Mouse (Mus musculus) frontal cortex, adult 2 months (tissue): ENCODE measurements at regions not wholly inside any gene's neighbourhood (a gene's known extent, or its start where the extent isn't known, plus 50 kb on each side); places are given as distances from the start of the nearest gene placed in this dataset.
A peak's percentile ranks its signal among the peaks of the same experiment; 100 is the strongest.

Experiments
- DNase-seq, 2 experiments: peaks; one replicate each; pipeline ENCODE4 v3.0.0; 2022; ENCODE audit warnings: low spot score in 1 of 2; ENCODE audit errors: extremely low spot score in 1 of 2

DNA sequence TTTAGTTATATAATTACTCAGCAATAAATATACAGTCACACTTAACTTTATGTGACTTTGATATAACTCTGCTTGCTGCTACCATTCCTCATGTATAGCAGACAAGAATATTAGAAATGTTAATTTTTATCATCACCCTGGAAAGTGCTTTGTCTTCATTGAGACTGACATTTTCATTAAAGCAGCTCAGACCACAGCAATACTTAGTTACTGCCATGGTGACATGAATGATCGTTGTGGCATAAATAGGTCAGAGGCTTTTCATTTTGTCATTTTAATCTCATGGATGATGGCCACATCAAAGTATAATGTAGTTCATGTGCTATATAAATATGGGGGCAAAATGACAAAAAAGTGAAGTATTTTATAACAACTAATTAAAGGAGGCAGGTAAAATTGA is 498.1 kb downstream of the Slc22a22 start:
- DNase-seq, result no peak

DNA sequence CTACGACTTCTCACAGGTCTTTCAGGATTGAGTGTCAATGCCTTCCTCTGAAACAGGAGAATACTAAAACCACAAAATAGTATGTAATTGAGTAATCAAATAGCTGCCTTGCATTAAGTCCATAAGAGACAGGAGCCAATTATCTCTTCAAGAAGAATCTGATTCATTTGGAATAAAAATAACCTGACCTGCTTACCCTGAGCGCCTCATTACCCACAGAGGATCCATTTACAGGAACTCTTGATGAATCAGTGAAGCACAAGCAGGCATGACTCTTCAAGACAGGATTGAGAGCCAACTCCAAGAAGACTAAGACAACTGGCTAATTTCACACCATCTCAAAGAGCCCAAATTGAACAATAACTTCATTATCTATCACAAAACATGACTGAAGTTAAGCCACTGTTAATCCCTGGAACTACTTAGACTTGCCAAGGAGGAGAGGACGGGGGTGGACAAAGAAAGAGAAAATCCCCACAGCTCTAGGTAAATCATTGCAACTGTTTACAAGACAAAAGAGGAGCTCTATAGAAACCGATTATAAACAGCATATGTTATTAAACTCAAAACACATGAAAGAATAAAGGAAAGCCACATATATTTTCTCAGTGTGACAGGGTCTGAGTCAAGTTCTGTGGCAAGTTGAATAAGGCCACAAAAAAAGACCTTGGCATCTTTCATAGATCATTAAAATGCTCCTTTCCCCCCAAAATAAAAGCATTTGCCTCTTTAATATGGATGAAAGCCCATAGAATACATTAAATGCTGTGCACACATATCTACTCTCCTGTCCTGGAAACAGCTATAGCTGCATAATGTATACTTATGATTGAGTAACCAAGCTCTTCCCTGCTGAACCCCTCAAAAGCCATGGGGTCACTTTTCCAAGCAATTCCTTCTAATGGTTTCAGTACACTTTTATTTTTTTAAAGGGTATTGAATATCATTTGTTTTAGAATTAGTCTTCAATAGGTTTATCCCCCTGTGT is 501.7 kb downstream of the Slc22a22 start:
- DNase-seq, result no peak

DNA sequence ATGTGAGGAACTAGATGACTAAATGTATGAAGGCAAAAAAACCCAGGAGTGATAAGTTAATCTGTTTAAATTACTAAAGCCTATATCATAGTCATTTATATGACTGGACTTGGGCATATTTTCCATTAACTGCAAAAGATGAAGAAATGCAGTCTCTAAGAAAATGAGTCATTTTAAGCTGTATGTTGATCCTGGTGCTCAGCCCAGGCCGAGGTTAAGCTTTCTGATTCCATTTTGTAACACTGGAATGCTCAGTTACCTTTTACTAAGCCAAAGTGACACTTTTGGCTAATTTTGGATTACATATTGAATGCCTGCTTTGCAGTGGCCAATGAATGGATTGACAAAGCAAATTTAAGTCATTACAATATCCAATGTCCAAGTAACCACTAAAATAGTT is 507.3 kb downstream of the Slc22a22 start:
- no peak for DNase-seq

DNA sequence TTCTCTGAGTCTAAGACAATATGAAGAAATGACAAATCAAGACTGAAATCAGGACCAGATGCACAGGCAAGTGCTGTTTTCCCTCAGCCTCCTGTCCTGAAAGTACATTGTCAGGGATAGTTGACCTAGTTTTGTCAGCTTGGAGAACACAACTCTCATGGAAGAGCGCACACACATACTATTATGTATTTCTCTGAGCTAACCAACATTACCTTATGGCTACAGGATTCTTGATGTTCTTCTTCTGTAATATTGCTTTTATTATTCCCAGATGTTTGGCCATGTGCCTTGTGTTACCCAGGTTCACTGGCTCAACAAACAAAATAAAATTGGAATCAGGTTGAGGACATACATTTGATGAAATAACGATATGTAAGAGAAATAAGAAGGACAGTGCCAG is 521.1 kb downstream of the Slc22a22 start:
- no peak for DNase-seq

DNA sequence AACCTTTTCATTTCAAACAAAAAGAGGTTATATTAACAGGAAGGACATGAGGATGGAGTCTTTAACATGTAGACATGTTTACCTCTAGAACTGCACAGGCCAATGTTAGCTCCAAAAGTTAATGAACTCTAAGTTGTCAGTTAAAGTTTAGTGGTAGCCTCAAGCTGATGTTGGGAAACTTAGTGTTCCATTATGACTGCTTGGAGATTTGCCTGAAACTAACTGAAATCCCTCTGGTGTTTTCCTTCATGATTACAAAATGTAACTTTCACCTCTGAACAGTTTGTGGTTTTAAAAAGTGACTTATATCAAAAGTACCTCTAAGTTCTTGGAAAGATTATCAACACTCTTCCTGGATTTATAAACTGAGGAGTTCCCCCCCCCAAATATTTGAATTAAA is 525.2 kb downstream of the Slc22a22 start:
- no peak for DNase-seq

DNA sequence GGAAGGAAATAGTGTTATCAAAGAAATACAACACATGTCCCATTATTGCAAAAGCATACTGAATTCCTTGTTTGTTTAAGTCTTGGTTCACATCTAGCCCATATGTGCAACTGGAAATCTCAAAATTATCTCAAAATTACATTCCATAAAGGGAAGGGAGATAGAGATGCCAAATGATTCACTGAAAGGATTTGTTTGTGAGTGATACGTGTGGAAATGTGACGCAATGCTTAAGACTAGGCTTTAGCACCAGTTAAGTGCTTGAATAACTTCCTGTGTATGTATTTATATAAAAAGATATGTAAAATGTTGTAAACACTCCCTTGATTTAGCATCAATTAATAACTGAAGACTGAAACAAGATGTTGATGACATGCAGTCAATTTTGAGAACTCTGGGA is 526.6 kb downstream of the Slc22a22 start:
- DNase-seq, result no peak

DNA sequence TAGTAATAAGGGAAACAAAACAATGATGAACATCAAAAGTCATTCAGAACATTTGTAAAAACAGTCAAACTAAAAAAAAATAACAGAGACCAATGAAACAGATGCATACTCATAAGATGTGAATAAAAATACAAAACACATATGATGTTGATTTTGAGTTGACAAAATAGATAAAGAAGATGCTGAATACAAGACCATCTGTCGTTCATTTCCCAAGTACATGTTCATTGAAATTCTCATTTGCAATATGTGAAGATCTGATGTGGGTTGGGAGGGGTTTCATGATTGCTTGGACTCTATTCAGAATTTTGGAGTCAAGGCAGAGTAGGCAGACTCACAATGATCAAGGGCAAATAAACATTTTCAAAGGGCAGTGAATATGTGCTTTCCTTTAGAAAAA is 536.5 kb downstream of the Slc22a22 start:
- DNase-seq, result no peak

DNA sequence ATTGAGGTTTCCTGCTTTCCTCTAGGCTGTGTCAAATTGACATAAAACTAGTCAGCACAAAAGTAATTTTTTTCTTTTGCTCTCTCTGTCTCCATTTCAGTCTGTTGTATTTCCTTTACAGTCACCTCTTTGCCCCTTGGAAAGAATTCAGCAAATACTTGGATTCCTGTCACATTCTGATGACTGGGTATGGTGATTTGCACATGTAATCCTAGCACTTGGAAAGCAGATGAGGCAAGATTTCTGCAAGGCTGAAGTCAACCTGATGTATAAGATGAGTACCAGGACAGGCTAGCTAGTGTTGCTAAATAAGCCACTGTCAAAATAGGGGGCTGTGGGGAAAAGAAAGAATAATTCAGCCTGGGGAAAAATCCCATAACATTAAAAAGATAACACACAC is 580.9 kb downstream of the Slc22a22 start:
- no peak for DNase-seq

DNA sequence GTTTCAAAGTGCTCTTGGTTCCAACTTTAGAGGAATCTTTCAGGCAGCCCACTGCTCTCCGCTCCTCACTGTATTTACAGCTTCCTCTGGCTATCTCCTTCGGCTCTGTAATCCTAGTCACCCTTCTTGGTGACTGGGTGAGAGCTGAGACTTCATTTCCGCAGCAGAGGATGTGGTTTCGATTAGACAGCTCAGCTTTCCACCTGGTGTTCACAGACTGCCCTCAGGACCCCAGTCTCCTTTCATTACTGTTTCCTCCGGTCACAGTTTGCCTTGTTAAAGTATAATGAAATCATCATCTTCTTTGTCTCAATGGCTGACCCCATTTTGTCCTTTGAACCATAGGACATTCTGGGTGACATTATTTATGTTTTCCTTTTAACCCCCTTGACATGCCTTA is 595.9 kb downstream of the Slc22a22 start:
- DNase-seq, result no peak

DNA sequence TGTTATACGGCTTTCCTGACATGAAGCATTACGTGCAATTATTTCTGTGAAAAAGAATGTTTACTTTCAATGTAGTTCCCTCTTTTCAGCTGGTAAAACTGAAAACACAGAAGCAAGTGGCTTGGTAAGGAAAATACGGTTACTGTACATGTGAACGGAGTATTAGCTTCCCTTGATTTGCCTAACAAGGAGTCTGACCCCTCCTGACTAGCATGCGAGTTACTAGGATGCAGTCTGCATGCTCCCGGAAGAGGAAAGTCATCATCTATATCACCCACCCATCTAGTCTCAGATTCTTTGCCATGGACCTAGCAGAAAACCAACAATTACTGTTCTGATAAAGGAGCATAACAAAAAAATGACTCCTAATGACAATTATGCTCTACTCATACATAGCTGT is 611.5 kb downstream of the Slc22a22 start:
- no peak for DNase-seq

DNA sequence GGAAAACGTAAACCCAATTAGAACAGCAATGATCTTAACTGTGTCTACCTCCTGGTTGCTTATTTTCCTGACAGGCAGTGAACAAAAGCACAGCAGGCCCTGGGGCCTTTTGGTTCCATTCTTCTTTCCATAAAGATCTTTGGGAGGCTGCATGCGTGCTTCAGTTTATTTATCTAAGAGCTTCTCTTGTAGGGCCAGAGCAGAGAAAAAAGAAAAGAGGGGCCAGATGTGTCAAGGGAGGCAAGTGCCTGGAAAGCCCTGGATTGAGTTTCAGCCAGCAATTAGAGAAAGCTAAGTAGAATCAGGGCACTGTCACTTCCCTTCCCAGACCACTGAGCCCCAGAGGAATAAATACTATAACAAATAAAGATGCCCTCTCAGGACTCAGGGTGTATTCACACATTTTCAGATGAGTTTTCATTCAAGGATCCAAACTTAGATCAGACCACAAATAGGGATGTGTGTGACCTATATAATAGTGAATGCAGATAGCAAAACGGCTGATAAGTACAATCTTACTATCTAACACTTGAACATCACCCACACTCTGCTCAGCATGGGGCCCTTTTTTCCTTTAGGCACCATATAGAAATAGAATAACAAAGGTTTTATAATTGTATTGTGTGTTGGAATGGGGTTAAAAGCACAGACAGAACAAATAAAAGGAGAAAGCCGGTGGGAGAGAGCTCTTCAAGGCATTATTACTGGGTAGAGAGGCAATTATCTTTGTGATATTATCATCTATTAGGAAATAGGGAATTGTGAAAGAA is 612.2 kb downstream of the Slc22a22 start:
- no peak for DNase-seq

DNA sequence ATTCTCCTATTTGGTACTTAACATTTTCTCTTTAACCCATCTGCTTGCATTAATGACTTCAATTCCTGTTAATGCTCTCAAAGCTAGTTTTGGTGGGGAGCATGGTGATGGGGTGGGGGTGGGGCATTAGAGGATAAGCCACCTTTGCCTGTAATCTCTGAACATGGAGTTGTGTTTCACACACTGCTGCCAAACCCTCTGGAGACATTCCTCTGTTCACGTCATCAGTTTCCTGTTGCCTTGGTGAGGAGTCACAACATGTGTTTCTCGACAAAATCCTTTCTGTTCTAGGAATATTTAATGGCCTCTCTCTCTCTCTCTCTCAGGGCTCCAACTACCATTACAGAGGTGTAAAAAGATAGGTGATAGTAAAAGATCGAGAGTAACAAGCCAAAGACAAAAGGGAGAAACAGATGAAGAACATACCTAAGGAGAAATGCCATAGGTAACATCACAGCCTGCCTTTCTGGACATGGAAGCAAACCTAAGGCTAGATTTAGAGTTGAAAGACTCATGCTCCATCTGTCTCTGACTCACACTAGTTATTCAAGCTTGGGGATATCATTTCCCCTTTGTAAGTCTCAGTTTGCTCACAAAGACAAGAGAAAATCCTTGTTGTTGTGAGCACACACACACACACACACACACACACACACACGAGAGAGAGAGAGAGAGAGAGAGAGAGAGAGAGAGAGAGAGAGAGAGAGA is 618.6 kb downstream of the Slc22a22 start:
- DNase-seq, result peak in 1 of 2 experiments; percentile 21

DNA sequence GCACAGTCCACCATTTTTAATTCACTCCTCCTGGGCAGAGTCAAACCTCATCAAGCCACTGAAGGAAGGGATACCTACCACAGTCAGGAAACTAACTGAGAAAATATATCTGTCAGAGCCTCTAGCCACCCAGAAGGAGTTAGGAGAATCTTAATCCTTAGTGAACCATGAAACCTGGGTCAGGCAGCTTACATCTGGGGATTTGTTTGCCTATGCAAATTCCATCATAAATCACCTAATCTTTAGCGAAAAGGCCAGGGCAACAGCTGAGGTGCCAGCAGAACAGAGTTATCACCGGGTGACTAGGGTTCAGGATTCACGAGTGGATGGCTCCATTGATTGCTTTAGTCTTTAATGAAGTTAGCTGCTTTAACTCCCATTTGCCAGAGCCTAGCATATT is 619.3 kb downstream of the Slc22a22 start:
- no peak for DNase-seq

DNA sequence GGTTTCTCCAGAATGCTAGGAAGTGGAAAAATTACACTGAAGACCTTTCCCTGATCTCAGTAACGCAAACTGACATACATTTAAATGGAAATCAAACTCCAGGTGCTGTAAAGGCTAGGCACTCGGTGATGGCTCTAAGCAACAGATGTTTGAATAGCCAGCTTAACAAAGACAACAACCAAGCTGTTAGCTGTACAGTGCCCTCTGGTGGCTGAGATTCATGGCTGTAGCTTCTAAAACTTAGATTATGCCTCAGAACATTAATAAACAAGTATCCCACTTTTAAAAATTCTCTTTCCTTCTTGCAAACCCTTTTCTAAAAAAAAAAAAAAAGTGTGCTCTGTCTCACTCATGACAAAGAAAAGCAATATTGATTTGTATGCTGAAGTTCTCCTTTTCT is 621.4 kb downstream of the Slc22a22 start:
- peak; percentile 23 to 76 for DNase-seq

DNA sequence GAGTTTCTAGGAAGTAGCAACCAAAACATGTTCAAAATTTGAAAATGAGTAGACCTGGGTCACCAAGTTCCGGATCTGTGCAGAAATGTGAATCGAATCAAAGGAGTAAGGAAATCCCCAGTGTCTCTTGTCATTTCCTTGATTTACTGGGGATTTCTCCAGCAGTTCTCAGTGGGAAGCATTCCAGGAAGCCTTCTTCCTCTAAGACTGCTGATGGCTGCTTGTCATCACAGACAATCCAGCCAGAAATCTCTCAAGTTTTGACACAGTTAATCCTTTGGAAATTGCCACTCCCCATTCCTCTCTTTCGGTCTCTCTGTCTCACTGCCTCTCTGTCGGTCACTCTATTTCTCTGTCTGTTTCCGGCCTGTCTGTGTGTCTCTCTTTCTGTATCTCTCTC is 624.3 kb downstream of the Slc22a22 start:
- no peak for DNase-seq

DNA sequence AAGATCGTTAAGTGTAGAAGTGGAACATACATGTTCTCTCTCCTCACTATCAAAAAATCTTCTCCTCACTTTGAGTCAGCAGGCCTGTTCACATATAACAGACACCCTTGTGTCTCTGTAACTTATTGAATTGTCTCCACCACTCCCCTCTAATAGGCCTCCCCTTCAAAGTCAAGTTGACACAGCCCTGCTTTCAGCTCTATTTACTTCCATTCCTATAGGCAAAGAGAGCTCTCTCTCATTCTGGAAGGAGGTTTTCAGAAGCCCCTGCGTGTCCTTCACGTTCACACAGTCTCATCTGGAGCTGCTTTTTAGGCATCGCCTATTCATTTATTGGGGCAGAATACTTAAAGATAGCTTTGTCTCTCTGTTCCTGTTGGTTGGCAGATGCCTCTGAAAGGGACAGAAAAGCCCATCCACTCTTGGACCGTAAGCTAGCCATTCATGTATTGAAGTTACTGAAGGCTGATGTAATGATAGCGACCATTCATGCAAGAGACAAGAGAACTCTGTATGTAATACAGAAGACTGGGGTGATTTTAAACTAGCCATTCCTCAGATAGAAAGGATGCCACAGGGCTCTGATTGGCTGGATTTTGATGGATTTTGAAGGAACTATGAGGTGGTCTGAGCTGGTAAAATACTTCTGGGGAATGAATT is 629.8 kb downstream of the Slc22a22 start:
- DNase-seq, result no peak

DNA sequence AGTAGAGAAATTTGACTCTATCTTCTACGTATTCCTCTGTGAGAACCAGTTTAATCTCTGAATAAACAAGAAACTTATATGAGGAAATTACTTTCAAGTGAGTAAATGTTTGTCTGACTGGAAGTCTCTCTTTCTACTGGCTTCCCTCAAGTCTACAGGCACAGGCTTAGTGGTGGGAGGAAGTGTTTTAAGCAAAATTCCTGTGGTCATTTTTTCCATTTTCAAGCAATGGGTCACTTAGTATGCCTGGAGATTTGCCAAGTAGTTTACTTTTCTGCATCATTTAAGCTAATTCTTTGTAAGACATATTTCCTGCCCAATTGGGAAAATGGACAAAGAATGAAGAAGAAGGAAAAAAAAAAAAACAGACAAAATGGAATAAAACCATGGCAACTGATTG is 632.9 kb downstream of the Slc22a22 start:
- no peak for DNase-seq

DNA sequence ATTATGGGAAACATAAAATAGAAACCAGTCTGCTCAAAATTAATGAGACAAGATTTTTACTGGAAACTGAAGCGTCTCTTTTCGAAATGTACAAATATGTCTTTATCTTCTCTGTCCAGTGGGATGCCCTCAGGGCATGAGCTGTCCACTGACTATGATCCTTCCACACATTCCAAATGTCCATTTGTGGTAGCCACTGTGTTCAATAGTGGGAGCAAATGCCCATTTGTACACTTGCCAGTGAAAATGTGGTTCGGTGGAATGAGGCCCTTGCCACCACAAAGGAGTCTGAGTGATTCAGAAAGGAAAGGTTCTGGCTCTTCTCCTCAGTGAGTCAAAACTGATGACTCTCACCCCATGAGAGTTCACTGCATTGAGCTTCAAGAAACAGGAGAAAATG is 635.9 kb downstream of the Slc22a22 start:
- DNase-seq, result no peak

DNA sequence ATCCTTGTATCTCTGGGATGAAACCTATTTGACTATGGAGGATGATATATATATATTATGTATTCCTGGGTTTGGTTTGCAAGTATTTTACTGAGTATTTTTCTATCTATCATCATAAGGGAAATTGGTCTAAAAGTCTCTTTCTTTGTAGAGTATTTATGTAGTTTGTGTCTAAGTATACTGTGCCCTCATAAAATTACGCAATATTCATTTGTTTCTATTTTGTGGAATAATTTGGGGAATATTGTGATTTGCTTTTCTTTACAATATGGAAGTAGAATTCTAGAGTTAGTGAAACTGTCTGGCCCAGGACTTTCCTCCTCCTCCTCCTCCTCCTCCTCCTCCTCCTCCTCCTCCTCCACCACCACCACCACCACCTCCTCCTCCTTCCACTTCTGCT is 640.1 kb downstream of the Slc22a22 start:
- no peak for DNase-seq

DNA sequence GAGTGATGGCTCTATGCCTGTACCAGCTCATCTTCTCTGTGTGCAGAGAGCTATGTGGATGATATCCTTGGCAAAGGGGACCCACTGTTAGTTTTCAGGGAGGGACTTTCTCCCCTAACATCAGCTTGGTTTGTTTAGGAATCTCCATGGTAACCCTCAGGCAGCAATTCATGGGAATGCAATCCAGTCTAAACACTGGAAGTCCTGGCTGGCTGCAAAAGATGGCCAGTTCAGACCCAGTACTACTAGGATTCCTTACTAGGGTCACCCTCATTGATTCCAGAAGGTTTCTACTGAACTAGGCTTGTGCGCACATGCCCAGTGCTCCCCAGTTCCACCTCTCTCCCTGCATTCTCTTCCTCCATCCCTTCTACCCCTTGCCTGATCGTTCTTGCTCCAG is 642.8 kb downstream of the Slc22a22 start:
- no peak for DNase-seq

DNA sequence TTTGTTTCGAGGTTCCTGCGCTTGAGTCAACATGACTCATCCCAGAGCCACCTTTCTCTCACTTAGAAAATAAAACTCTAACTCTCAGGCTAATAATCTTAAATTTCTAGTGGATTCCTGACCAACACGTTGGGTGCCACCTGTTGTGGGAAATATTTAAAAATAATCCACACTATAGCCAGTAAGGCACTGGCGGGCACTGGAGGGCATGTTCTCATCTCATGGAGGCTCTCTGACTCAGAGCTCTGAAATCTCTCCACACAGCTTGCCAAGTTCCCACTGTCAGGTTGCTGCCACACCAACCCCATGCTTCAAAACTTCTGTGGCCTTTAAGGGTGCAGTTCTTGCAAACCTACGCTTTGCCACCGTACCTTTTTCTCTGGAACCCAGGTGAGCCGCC is 644.8 kb downstream of the Slc22a22 start:
- no peak for DNase-seq
